Mouse (Mus musculus): ENCODE measurements at regions not wholly inside any gene's neighbourhood (a gene's known extent, or its start where the extent isn't known, plus 50 kb on each side); places are given as distances from the start of the nearest gene placed in this dataset.

DNA sequence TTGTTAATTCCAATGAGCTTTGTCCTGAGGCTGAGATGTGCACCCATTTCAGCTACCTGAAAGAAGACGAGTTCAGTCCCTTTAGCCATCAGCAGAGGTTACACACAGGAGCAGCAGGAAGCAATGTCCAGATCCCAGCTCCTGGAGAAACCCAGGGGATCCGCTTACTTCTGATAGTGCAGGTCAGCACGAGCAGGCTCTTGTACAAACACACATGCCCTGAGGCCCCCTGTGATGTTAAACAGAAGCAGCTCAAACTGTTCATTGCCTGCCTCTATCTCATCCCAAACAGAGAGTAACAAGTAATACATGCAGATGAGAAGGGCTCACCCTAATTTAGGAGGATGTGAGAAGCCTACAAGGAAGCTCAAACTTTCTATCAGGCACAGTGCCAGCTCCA is 203.3 kb upstream of the Apob start:
- DNase-seq (ENCODE audit: low spot score) (no peak), ATAC-seq (ENCODE audit: insufficient read depth, low read depth) (no peak)
- Histone ChIP-seq H3K4me3 (ENCODE audit: low read depth, low read length) (no peak overlapping the region), H3K9me3 (replicated peaks; ENCODE audit: control insufficient read depth, low read length) (no peaks in the 10 kb centered on the region), H3K36me3 (replicated peaks; ENCODE audit: control insufficient read depth, insufficient read depth, low read length) (no peaks in the 10 kb centered on the region), H3K4me2 (ENCODE audit: low read depth, low read length) (no peak overlapping the region), H3K27ac (ENCODE audit: low read depth) (no peak overlapping the region), H3K27me3 (ENCODE audit: control insufficient read depth, insufficient read depth, low read length) (no peaks in the 10 kb centered on the region), H3K4me1 (ENCODE audit: control insufficient read depth, insufficient read depth) (no peaks in the 10 kb centered on the region), H3K9ac (replicated peaks; ENCODE audit: low read depth, low read length) (no peak overlapping the region)
- WGBS = 29% methylated on average over 3 of the region's 3 CpGs
- TF ChIP-seq CTCF (IDR thresholded peaks at IDR 0.05; ENCODE audit: low read depth) = no peak
- TF ChIP-seq EP300 (IDR thresholded peaks at IDR 0.05; ENCODE audit: low read depth) = no peak

- no peak overlapping the region for H3K9ac ChIP-seq (replicated peaks; ENCODE audit: low read depth, low read length)
- no peak overlapping the region for H3K4me3 ChIP-seq (ENCODE audit: low read depth, low read length)
- no peaks in the 10 kb centered on the region for H3K9me3 ChIP-seq (replicated peaks; ENCODE audit: control insufficient read depth, low read length)
- ATAC-seq (ENCODE audit: insufficient read depth, low read depth) = no peak
- no peak for DNase-seq (ENCODE audit: low spot score)
- no peaks in the 10 kb centered on the region for H3K36me3 ChIP-seq (replicated peaks; ENCODE audit: control insufficient read depth, insufficient read depth, low read length)
- TF ChIP-seq CTCF (IDR thresholded peaks at IDR 0.05; ENCODE audit: low read depth) (no peak), EP300 (IDR thresholded peaks at IDR 0.05; ENCODE audit: low read depth) (no peak)
- H3K27me3 ChIP-seq (ENCODE audit: control insufficient read depth, insufficient read depth, low read length) = no peaks in the 10 kb centered on the region
- no peak overlapping the region for H3K27ac ChIP-seq (ENCODE audit: low read depth)
- H3K4me2 ChIP-seq (ENCODE audit: low read depth, low read length) = no peak overlapping the region
- no peaks in the 10 kb centered on the region for H3K4me1 ChIP-seq (ENCODE audit: control insufficient read depth, insufficient read depth)
- 59% methylated on average over 3 of the region's 3 CpGs for WGBS
These were observed 201.1 kb upstream of the Apob start for GRCm38 (mm10) chr12:7776335-7776734.

GRCm38 (mm10) chr12:7777220-7778055 is 200.0 kb upstream of the Apob start:
- no peak overlapping the region for H3K4me2 ChIP-seq (ENCODE audit: low read depth, low read length)
- H3K4me1 ChIP-seq (ENCODE audit: control insufficient read depth, insufficient read depth) = no peaks in the 10 kb centered on the region
- no peak overlapping the region for H3K4me3 ChIP-seq (ENCODE audit: low read depth, low read length)
- ATAC-seq (ENCODE audit: insufficient read depth, low read depth) (peak; percentile 49; the same call in 1 of the 2 replicates), DNase-seq (ENCODE audit: low spot score) (peak; percentile 26)
- no peaks in the 10 kb centered on the region for H3K9me3 ChIP-seq (replicated peaks; ENCODE audit: control insufficient read depth, low read length)
- no peaks in the 10 kb centered on the region for H3K27me3 ChIP-seq (ENCODE audit: control insufficient read depth, insufficient read depth, low read length)
- TF ChIP-seq CTCF (IDR thresholded peaks at IDR 0.05; ENCODE audit: low read depth) = peak; percentile 90
- TF ChIP-seq EP300 (IDR thresholded peaks at IDR 0.05; ENCODE audit: low read depth) = no peak
- no peaks in the 10 kb centered on the region for H3K36me3 ChIP-seq (replicated peaks; ENCODE audit: control insufficient read depth, insufficient read depth, low read length)
- WGBS = 52% methylated on average over 10 of the region's 10 CpGs
- H3K9ac ChIP-seq (replicated peaks; ENCODE audit: low read depth, low read length) = no peak overlapping the region
- no peak overlapping the region for H3K27ac ChIP-seq (ENCODE audit: low read depth)

DNA sequence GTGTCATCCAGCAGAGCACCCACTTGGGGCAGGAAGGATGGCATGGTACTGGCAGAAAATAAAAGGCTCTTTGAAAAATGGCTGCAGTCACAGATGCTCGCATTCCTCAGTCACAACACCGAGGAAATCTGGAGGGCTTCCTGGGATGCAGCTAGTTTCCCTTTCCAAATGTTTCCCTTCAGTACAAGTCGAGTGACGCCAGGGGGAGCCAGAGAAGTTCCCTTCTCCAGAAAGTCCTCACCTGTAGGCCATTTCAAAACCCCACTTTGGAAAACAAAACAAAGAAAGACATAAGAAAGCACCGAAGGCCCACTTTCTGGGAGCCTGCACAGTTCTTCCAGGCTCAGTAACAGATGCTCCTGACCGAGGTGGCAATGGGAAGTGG is 199.4 kb upstream of the Apob start:
- 44% methylated on average over 6 of the region's 6 CpGs for WGBS

GRCm38 (mm10) chr12:7816616-7817015 is 160.8 kb upstream of the Apob start:
- Histone ChIP-seq H3K9ac (replicated peaks; ENCODE audit: low read depth, low read length) (no peak overlapping the region), H3K4me3 (ENCODE audit: low read depth, low read length) (no peak overlapping the region), H3K27ac (ENCODE audit: low read depth) (no peak overlapping the region), H3K9me3 (replicated peaks; ENCODE audit: control insufficient read depth, low read length) (no peaks in the 10 kb centered on the region), H3K4me1 (ENCODE audit: control insufficient read depth, insufficient read depth) (no peaks in the 10 kb centered on the region), H3K36me3 (replicated peaks; ENCODE audit: control insufficient read depth, insufficient read depth, low read length) (no peaks in the 10 kb centered on the region), H3K4me2 (ENCODE audit: low read depth, low read length) (no peak overlapping the region), H3K27me3 (ENCODE audit: control insufficient read depth, insufficient read depth, low read length) (no peaks in the 10 kb centered on the region)
- no peak for TF ChIP-seq EP300 (IDR thresholded peaks at IDR 0.05; ENCODE audit: low read depth)
- no peak for TF ChIP-seq CTCF (IDR thresholded peaks at IDR 0.05; ENCODE audit: low read depth)
- ATAC-seq (ENCODE audit: insufficient read depth, low read depth) (no peak), DNase-seq (ENCODE audit: low spot score) (no peak)
- 67% methylated on average over 5 of the region's 5 CpGs for WGBS

More for the DNA sequence above, 199.4 kb upstream of the Apob start:
- H3K36me3 ChIP-seq (replicated peaks; ENCODE audit: control insufficient read depth, insufficient read depth, low read length) = no peaks in the 10 kb centered on the region
- ATAC-seq (ENCODE audit: insufficient read depth, low read depth) (no peak), DNase-seq (ENCODE audit: low spot score) (no peak)
- no peaks in the 10 kb centered on the region for H3K27me3 ChIP-seq (ENCODE audit: control insufficient read depth, insufficient read depth, low read length)
- H3K27ac ChIP-seq (ENCODE audit: low read depth) = no peak overlapping the region
- no peak overlapping the region for H3K9ac ChIP-seq (replicated peaks; ENCODE audit: low read depth, low read length)
- no peak overlapping the region for H3K4me3 ChIP-seq (ENCODE audit: low read depth, low read length)
- H3K4me2 ChIP-seq (ENCODE audit: low read depth, low read length) = no peak overlapping the region
- no peaks in the 10 kb centered on the region for H3K9me3 ChIP-seq (replicated peaks; ENCODE audit: control insufficient read depth, low read length)
- peak; percentile 7; the same call in 1 of the 2 replicates for TF ChIP-seq CTCF (IDR thresholded peaks at IDR 0.05; ENCODE audit: low read depth)
- TF ChIP-seq EP300 (IDR thresholded peaks at IDR 0.05; ENCODE audit: low read depth) = no peak
- no peaks in the 10 kb centered on the region for H3K4me1 ChIP-seq (ENCODE audit: control insufficient read depth, insufficient read depth)
